Mouse (Mus musculus): ENCODE data around the gene Zfp319.

- TF ChIP-seq POLR2A (IDR thresholded peaks at IDR 0.05; ENCODE audit: control insufficient read depth, low read depth, low read length) (no peak), CTCF (IDR thresholded peaks at IDR 0.05; ENCODE audit: control insufficient read depth, insufficient read depth, insufficient replicate concordance, low read depth, low read length) (no peak)
Observed at GRCm38 (mm10) chr8:95315350-95315749, 16.4 kb downstream of the Zfp319 start.
